Mouse (Mus musculus): ENCODE measurements around the gene St3gal3.

DNA sequence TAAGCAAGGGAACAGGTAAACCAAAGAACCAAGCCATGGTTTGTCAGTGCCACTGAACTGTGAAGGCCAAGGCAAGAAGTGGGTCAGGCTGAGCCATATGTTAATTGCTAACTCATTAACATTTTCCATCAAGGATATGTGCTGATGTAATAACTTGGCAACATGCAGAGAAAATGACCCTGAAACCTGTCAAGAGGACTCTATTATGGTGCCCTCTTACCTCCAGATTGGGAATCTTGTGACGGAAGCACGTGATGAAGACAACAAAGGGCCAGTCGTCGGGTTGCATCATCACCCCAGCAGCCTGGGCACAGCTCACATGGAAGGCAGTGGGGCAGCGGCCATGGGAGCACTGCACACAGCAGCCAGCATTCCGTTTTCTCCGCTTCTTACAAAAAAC, 9.0 kb upstream of the St3gal3 start:
- TF ChIP-seq CTCF (IDR thresholded peaks at IDR 0.05; ENCODE audit: low read depth) (no peak), EP300 (IDR thresholded peaks at IDR 0.05; ENCODE audit: low read depth) (no peak)
